Mouse (Mus musculus): ENCODE data around the gene Tiam1. TPM values are rescaled to one million over a fixed set of nuclear protein-coding genes. Genes with fewer than 3 reads are reported as not detected.

Tiam1 gene
- total and polyA plus RNA-seq, 2 experiments: 0.27 to 0.65 TPM

DNA sequence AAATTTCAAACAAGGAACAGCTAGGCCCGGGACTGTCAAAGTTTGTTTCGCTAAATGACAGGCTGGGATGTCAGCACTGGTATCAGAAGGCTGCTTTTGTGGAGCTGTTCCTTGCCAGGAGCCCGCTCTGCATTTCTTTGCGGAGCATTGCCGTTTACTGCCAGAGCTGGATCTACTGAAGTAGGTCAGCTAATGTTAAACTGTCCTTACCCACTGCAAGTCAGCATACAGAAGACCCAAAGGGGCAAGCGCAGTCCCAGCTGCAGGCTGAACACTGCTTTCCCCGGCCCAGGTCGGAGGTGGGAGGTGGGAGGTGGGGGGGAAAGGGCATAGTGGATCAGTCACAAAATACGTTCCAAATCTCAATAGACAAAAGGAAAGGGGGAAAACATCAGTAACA, 326.3 kb downstream of the Tiam1 start:
- H3K4me3 ChIP-seq (ENCODE audit: insufficient read depth, low read depth, low read length): peak overlapping the region; percentile 45
- TF ChIP-seq POLR2A (IDR thresholded peaks at IDR 0.05; ENCODE audit: extremely low read depth, insufficient read depth, low read length): no peak
- TF ChIP-seq CTCF (IDR thresholded peaks at IDR 0.05; ENCODE audit: low read depth, low read length): no peak

DNA sequence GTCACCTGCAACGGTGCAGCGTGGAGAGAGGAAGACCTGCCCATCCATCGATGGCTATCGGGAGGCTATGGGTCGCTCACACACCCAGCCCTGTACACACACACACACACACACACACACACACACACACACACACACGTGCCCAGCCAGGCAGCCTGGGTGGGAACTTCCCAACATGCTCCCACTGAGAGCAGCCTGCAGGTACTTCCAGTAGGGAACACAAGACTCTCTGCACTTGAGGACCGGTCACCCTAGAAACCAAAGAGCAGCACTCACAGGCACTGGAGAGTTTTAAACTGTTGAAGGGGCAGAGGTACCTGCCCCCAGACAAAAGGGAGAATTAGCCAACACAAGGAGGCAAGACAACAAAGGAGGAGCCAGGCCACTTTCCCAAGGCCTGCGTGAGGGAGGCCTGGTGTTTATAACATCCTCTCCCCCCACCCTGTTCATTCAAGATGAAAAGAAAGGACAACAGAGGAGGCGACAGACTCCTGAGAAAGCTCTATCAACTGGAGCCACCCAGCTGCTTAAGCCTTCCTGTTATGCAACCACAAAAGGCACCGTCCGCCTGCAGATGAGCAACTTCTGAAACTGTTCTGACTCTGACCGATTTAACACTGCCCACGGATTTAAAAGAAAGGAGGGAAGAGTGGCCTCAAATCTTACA, 326.9 kb downstream of the Tiam1 start:
- H3K27me3 ChIP-seq (ENCODE audit: control insufficient read depth, insufficient read depth, low read length): peaks cover 2% of the 10 kb centered on the region; the same call in 1 of the 2 replicates
- no peaks in the 10 kb centered on the region for H3K4me1 ChIP-seq (ENCODE audit: control insufficient read depth, insufficient read depth, low read length)
- 56% methylated on average over 13 of the region's 13 CpGs for WGBS
- no peak for DNase-seq (ENCODE audit: extremely low read depth, low read depth, low spot score)
- TF ChIP-seq CTCF (IDR thresholded peaks at IDR 0.05; ENCODE audit: low read depth, low read length) (no peak), POLR2A (IDR thresholded peaks at IDR 0.05; ENCODE audit: extremely low read depth, insufficient read depth, low read length) (no peak)
- no peak overlapping the region for H3K9ac ChIP-seq (ENCODE audit: low read depth, low read length)
- no peaks in the 10 kb centered on the region for H3K79me2 ChIP-seq (ENCODE audit: control insufficient read depth, insufficient read depth, low read length)
- no peak overlapping the region for H3K4me3 ChIP-seq (ENCODE audit: insufficient read depth, low read depth, low read length)
- H3K36me3 ChIP-seq (ENCODE audit: control insufficient read depth, insufficient read depth, low read length): no peaks in the 10 kb centered on the region
- H3K27ac ChIP-seq (replicated peaks; ENCODE audit: insufficient read depth, low read depth, low read length): no peak overlapping the region

More for the DNA sequence above, 326.3 kb downstream of the Tiam1 start:
- no peak for DNase-seq (ENCODE audit: extremely low read depth, low read depth, low spot score)
- WGBS: 45% methylated on average over 9 of the region's 9 CpGs
- H3K9ac ChIP-seq (ENCODE audit: low read depth, low read length): peak overlapping the region; percentile 58
- H3K4me1 ChIP-seq (ENCODE audit: control insufficient read depth, insufficient read depth, low read length): no peaks in the 10 kb centered on the region
- H3K79me2 ChIP-seq (ENCODE audit: control insufficient read depth, insufficient read depth, low read length): no peaks in the 10 kb centered on the region
- H3K27ac ChIP-seq (replicated peaks; ENCODE audit: insufficient read depth, low read depth, low read length): no peak overlapping the region
- no peaks in the 10 kb centered on the region for H3K36me3 ChIP-seq (ENCODE audit: control insufficient read depth, insufficient read depth, low read length)
- H3K27me3 ChIP-seq (ENCODE audit: control insufficient read depth, insufficient read depth, low read length): peaks cover 2% of the 10 kb centered on the region; the same call in 1 of the 2 replicates

DNA sequence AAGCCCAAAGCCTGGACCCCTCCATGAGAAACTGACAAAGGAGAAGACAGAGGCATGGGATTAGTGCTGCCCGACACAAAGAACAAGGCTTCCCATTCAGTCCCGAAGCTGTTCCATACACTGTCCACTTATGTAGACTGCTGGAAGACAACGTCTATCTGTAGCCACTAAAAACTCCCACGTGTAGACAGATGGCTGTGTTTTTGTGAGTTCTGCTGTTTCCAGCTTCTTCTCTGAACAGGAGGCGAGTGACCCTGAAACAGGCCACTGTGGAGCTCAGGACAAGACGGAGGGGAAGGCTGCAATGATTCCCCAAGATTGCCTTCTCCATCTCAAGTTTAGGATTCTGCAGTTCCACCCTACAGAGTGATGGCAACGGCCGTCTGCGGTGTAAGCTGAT, 330.0 kb downstream of the Tiam1 start:
- WGBS: 93% methylated on average over 9 of the region's 9 CpGs
- peaks cover 2% of the 10 kb centered on the region; the same call in 1 of the 2 replicates for H3K27me3 ChIP-seq (ENCODE audit: control insufficient read depth, insufficient read depth, low read length)
- TF ChIP-seq POLR2A (IDR thresholded peaks at IDR 0.05; ENCODE audit: extremely low read depth, insufficient read depth, low read length) (no peak), CTCF (IDR thresholded peaks at IDR 0.05; ENCODE audit: low read depth, low read length) (no peak)

DNA sequence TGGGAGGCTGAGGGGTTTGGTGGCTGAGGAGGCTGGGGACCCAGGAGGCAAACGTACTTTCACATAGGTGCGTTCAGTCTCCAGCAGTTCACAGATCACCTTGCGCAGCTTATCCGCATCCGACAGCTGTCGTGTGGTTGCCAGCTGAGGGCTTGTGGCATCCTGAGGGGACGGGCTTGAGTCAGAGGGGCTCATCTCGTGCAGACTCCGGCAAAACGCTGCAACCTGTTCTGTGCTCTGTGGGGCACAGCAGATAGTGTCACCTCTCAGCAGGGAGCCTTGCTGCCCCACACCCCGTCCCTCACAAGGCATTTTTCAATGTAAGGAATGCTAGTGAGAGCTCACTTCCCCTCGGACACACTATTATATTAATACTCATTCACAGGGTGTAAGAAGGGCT, 330.7 kb downstream of the Tiam1 start:
- Histone ChIP-seq H3K4me3 (ENCODE audit: insufficient read depth, low read depth, low read length) (no peak overlapping the region), H3K9ac (ENCODE audit: low read depth, low read length) (no peak overlapping the region), H3K36me3 (ENCODE audit: control insufficient read depth, insufficient read depth, low read length) (no peaks in the 10 kb centered on the region), H3K79me2 (ENCODE audit: control insufficient read depth, insufficient read depth, low read length) (no peaks in the 10 kb centered on the region), H3K27me3 (ENCODE audit: control insufficient read depth, insufficient read depth, low read length) (peaks cover 2% of the 10 kb centered on the region; the same call in 1 of the 2 replicates), H3K4me1 (ENCODE audit: control insufficient read depth, insufficient read depth, low read length) (no peaks in the 10 kb centered on the region), H3K27ac (replicated peaks; ENCODE audit: insufficient read depth, low read depth, low read length) (no peak overlapping the region)
- WGBS: 93% methylated on average over 12 of the region's 12 CpGs
- TF ChIP-seq CTCF (IDR thresholded peaks at IDR 0.05; ENCODE audit: low read depth, low read length) (no peak), POLR2A (IDR thresholded peaks at IDR 0.05; ENCODE audit: extremely low read depth, insufficient read depth, low read length) (no peak)
- no peak for DNase-seq (ENCODE audit: extremely low read depth, low read depth, low spot score)

More for the DNA sequence above, 330.0 kb downstream of the Tiam1 start:
- Histone ChIP-seq H3K9ac (ENCODE audit: low read depth, low read length) (no peak overlapping the region), H3K27ac (replicated peaks; ENCODE audit: insufficient read depth, low read depth, low read length) (no peak overlapping the region), H3K79me2 (ENCODE audit: control insufficient read depth, insufficient read depth, low read length) (no peaks in the 10 kb centered on the region), H3K4me1 (ENCODE audit: control insufficient read depth, insufficient read depth, low read length) (no peaks in the 10 kb centered on the region), H3K4me3 (ENCODE audit: insufficient read depth, low read depth, low read length) (no peak overlapping the region), H3K36me3 (ENCODE audit: control insufficient read depth, insufficient read depth, low read length) (no peaks in the 10 kb centered on the region)
- no peak for DNase-seq (ENCODE audit: extremely low read depth, low read depth, low spot score)

DNA sequence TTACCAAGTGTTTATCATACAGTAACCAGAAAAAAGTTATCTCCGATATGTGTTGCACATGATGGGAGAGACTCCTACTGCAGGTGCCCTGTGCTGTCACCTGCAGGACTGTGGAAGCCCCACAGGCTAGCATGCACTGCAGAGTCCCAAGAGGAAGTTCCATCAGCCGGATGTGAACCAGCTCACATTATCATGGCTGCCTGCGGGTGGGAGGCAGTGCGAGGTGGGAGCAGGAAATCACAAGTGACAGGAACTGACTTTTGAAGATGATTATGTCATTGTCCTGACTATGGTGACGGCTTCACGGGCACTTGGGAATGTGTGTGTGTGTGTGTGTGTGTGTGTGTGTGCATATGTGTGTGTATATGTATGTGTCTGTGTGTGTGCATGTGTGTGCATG, 333.2 kb downstream of the Tiam1 start:
- TF ChIP-seq CTCF (IDR thresholded peaks at IDR 0.05; ENCODE audit: low read depth, low read length): no peak
- no peak for TF ChIP-seq POLR2A (IDR thresholded peaks at IDR 0.05; ENCODE audit: extremely low read depth, insufficient read depth, low read length)
- no peak overlapping the region for H3K4me3 ChIP-seq (ENCODE audit: insufficient read depth, low read depth, low read length)
- H3K36me3 ChIP-seq (ENCODE audit: control insufficient read depth, insufficient read depth, low read length): no peaks in the 10 kb centered on the region
- WGBS: 88% methylated on average over 6 of the region's 6 CpGs
- H3K27ac ChIP-seq (replicated peaks; ENCODE audit: insufficient read depth, low read depth, low read length): no peak overlapping the region
- H3K4me1 ChIP-seq (ENCODE audit: control insufficient read depth, insufficient read depth, low read length): no peaks in the 10 kb centered on the region
- H3K79me2 ChIP-seq (ENCODE audit: control insufficient read depth, insufficient read depth, low read length): no peaks in the 10 kb centered on the region
- no peak for DNase-seq (ENCODE audit: extremely low read depth, low read depth, low spot score)
- H3K9ac ChIP-seq (ENCODE audit: low read depth, low read length): no peak overlapping the region
- no peaks in the 10 kb centered on the region for H3K27me3 ChIP-seq (ENCODE audit: control insufficient read depth, insufficient read depth, low read length)

DNA sequence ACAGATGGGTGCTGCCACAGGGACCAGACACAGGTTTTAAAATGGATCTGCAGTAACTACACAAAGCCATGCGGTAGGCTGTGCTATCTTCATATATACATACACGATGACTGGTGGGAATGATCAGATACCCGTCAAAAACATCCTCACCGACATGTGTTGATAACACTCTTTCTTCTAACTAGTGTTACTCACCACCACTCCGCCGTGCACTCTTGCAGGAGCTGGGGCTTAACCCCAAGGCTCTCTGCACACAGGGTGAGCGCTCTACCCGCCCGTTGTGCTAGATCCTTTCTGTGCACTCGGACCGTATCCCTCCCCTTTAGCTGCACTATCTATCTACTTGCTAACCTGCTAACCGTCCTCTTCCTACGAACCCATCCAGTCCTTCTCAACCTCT, 335.4 kb downstream of the Tiam1 start:
- H3K4me1 ChIP-seq (ENCODE audit: control insufficient read depth, insufficient read depth, low read length): no peaks in the 10 kb centered on the region
- H3K27ac ChIP-seq (replicated peaks; ENCODE audit: insufficient read depth, low read depth, low read length): no peak overlapping the region
- no peaks in the 10 kb centered on the region for H3K79me2 ChIP-seq (ENCODE audit: control insufficient read depth, insufficient read depth, low read length)
- H3K36me3 ChIP-seq (ENCODE audit: control insufficient read depth, insufficient read depth, low read length): no peaks in the 10 kb centered on the region
- no peak overlapping the region for H3K4me3 ChIP-seq (ENCODE audit: insufficient read depth, low read depth, low read length)
- H3K27me3 ChIP-seq (ENCODE audit: control insufficient read depth, insufficient read depth, low read length): no peaks in the 10 kb centered on the region
- TF ChIP-seq POLR2A (IDR thresholded peaks at IDR 0.05; ENCODE audit: extremely low read depth, insufficient read depth, low read length) (no peak), CTCF (IDR thresholded peaks at IDR 0.05; ENCODE audit: low read depth, low read length) (no peak)
- 79% methylated on average over 13 of the region's 13 CpGs for WGBS
- H3K9ac ChIP-seq (ENCODE audit: low read depth, low read length): no peak overlapping the region
- no peak for DNase-seq (ENCODE audit: extremely low read depth, low read depth, low spot score)
